Mouse (Mus musculus) spleen, adult 12 weeks (tissue): Measurements from ENCODE around the gene Oprl1.

Experiments
- DNase-seq: peaks from one replicate; pipeline ENCODE4 v3.0.0; 2022; ENCODE audit warnings: low spot score

Oprl1 gene

GRCm38 (mm10) chr2:181714903-181715326 lies at the start of gene Oprl1:
TSS of gene Oprl1 (plus strand) at chr2:181715016.
- no peak for DNase-seq

DNA sequence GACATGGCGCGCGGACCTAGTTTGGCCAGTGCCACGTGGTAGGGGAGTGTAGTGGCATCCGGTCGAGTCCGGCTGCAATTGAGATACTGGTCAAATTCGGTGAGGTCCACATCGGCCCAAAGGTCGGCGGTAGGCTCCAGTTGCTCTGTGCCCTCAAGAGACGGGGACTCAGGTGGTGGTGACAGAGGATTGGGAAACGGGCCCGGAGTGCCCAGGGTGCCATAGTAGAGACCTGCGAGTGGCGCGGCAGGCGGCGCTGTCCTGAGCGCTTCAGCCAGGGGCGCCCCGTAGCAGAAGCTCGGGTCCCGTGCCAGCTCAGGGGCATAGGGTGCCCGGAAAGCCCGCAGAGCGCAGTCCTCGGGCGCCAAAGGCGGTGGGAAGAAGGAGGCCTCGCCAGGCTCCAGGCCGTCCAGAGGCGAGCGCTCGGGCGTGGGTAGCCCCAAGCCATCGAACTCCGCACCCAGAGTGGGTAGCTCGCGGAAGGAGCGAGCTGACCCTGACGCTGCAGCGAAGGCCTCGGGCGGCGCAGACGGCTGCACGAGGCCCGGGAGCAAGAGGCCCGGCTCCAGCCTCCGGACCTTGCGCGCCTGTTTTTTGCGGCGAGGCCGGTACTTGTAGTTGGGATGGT lies 44.4 kb upstream of the Oprl1 start:
- no peak for DNase-seq

DNA sequence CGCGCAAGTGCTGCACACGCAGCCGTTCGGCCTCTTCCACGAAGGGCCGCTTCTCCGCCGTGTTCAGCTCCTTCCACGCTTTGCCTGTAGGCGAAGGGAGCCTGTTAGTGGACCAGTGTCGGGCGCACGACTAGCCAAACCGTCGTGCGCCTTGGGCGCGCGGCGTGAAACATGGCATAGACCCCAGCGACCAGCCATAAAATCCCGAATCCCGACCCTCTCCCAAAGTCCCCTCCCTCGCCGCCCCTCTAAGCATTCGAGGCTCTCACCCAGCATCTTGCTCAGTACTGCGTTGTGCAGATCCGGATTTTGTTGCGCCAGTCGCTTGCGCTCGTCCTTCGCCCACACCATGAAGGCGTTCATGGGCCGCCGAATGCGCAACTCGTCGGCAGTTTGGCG lies 43.9 kb upstream of the Oprl1 start:
- DNase-seq: no peak

DNA sequence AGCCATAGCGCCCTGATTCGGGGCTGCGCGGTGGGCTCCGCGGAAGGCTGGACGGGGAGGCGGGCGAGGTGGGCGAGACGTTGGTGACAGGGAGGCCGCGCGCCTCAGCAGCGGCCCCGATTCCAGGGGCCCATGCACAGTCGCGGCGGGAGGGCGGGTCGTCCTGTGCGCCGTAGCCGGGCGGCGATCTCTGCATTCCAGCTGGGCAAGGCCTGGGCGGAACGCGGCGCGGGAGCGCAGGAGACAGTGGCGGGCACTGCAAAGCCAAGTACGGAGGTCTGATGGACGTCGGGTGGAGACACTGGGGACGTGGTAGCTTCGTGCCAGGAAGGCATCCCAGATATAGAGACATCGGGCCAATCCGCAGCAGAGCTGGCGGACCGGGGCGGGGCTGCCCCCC lies 43.5 kb upstream of the Oprl1 start, which contains the start of gene Sox18:
Sox18 (minus strand) TSS at position 315 of the 400 bp plus-strand sequence.
- no peak for DNase-seq

DNA sequence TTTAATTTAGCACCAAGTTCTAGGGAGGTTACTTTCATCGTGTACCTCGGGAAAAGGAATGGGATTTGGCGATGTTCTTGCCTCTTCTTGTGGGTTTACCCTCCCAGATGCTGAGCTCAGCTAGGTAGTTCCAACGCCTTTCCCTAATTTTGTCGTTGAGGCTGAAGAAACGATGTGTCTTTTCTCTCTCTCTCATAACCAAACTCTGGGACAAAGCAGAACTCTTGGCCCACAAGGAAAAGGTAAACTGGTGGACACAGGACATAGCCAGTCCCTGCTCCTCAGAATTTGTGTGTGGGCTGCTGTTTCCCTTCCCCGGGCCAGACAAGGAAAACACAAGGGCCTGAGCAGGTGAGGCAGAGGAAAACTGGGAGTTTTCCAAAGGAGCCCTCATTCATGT lies 42.8 kb upstream of the Oprl1 start:
- no peak for DNase-seq

DNA sequence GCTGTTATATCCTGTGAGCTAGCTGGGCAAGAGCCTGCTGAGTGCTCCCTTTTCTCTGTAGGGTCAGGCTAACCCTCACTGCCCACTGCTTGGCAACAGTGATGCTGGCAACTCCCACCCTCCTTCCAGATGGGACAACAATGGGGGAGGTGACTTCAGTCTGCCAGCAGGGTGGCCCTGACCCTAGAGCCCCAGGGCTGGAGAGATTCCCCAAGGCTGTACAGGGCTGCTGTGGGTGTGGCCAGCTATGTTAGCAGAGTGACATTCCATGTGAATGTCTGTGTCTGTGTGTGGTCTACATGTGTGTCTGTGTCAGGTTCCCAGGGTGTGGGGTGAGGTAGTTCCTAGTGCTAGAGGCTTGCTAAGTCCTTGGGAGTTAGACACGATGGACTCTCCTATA lies 41.3 kb upstream of the Oprl1 start:
- no peak for DNase-seq

- DNase-seq: no peak
Observed at GRCm38 (mm10) chr2:181674934-181675333, 39.9 kb upstream of the Oprl1 start.

DNA sequence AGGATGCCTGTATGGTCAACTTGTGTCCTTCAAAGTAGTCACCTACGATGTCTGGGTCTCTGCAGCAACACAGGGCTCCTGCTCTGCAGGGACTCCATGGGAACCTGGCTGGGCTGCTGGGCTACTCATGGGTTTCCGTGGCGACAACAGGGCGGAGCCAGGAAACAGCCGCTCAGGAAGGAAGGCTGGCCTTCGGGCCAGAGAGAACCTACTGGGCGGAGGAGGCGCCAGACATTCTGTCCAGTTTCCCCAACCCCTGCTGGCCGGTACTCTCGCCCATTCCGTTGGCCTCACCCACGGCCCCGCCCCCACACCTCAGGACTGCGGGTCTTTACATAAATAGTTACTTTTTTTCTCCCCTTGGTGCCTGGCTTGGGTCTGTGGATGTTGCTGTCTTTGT lies 39.4 kb upstream of the Oprl1 start:
- DNase-seq: no peak

GRCm38 (mm10) chr2:181676424-181676823 lies 38.4 kb upstream of the Oprl1 start:
- DNase-seq: no peak

DNA sequence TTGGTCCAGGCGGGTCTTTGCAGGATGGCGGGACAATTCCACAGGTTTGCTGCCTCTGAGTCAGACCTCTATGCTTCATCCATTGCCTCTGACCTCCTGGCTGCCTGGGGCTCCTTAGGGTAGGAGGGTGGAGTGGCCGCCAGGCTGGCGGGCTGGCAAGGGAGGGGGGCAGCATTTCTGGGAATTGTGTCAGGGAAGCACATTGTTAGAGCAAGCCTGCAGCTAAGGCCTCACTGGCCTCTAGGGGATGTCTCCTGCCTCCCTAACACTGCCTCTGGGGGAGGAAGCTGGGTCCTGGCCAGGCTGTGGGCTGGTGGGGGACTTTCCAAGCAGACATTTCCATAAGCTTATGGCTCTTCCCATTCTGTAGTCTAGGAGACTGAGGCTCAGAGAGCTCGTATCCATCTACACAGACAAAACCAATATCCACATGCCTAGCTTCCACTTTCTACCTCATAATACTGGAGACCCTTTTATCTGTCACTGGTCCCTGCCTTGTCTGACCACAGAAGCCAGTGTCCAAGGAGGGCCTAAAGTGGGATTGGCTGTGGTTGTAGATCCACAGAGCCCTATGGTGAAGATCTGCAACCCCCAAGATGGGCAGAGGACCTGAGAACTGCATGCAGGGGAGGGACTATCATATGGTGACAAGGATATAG lies 37.6 kb upstream of the Oprl1 start:
- DNase-seq: no peak

- DNase-seq: no peak
Observed at GRCm38 (mm10) chr2:181677755-181678098, 37.1 kb upstream of the Oprl1 start.

DNA sequence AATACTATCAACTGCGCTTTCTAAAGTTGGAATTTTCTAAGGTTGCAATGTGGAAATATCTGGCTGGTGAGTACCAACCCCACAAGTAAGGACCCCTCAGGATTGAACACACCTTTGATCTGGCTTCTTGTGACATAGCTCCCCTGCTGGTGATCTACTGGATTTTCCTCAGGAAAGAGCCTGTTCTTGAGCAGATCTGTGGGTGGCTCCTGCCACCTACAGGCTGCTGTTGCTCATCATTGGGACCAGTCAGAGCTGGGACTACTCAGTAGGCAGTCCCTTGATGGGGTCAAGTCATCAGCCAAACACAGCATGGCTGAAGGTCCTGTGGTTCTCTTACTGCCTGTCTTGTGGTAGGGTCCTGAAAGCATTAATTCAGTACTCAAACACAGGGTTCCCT lies 36.0 kb upstream of the Oprl1 start:
- DNase-seq: peak; percentile 41

DNA sequence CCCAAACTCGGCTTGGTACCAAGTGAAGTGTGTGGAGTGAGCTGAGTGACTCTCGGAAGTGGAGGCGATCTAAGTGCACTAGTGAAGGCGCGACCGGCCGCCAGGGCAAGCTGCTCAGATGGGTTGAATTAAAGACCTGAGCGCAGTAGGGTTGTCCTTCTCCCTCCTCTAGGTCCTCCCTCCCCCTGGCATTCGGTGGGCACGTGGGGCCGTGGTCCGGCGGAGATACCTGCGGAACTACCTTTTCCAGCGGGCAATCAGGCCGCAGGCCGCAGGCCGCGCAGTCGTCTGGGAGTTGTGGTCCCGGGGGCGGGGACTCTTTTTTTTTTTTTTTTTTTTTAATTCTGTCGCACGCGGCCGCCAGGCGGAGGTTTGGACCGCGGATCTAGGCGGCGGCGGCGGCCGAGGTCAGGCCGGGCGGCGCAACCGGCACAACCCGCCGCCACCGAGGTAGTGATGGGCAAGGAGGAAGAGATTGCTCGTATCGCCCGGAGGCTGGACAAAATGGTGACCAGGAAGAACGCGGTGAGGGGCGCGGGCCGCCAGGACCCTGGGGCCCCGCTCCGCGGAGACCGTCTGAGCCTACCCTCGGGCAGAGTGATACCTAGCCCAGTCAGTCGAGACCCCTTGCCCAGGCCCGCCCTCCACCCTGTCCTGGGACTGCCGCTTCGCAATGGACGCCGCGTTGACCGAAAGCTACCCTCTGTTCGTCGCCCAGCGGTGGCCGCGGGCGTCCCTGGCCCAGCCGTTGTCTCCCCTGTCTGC lies 34.7 kb upstream of the Oprl1 start, which contains the start of gene Tcea2:
Tcea2 (plus strand) TSS at position 360 of the 765 bp plus-strand sequence.
- peak; percentile 32 for DNase-seq

DNA sequence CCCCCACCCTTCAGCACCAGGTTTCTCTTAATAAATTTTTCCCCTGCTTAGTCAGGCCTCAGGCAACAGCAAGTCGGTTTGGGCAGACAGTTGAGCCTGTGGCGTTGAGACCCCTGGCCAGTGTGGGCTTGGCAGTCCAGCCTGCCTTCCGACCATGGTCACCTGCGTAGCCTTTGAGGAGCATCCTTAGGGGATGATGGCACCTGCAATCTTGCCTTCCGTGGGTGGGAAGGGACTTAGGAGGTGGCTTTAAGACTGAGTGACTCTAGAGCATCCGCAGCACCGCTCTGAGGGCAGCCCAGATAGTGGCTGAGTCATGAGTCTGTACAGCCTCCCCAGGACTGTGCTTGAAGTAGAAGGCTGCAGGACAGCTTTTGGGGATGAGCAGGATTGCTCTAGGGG lies 34.1 kb upstream of the Oprl1 start:
- DNase-seq: no peak

DNA sequence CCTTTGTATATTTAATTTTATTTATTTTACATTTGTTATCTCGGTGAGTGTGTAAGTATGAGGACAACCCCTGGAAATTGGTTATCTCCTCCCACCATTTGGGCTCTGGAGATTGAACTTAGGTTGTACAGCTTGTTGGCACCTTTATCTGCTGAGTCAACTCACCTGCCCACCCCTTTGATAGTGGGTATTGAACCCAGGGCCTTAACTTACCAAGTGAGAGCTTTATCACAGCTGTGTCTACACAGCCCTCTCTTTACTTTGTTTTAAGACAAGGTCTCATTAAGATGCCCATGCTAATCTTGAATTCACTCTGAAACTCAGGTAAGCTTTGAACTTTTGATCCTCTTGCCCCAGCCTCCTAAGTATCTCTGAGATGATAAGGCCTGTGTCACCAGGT lies 32.8 kb upstream of the Oprl1 start:
- DNase-seq: no peak

DNA sequence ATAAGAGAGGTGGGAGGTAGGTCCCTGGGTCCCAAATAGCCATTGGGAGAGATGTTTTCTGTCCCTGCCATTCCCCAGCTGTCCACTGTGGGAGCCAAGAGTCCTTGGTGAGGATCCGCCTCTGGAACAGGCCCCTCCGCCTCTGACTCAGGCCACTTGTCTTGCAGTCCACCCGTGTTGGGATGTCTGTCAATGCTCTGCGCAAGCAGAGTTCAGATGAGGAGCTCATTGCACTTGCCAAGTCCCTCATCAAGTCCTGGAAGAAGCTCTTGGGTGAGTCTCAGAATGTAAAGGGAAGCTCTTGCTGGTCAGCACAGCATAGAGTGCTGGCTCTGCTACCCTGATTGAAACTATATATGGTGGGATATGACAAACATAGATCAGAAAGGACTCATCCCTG lies 31.4 kb upstream of the Oprl1 start:
- no peak for DNase-seq

DNA sequence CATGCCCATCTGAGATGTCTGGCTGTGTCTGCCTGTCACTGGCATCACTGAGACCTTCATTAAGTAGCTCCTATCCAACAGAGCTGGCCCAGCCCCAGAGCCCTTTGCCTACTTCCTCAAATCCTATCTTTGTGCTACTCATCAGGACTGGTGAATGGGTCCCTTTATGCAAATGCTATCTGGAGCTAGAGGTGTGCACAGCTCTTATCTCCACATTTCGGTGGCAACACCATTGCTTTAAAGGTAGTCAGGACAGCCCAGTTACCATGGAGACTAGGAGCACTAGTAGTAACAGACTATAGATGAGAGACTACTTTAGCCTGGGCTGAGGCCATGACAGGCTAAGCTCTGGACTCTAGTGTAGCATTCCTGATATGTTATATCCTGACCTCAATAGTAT lies 30.1 kb upstream of the Oprl1 start:
- no peak for DNase-seq

DNA sequence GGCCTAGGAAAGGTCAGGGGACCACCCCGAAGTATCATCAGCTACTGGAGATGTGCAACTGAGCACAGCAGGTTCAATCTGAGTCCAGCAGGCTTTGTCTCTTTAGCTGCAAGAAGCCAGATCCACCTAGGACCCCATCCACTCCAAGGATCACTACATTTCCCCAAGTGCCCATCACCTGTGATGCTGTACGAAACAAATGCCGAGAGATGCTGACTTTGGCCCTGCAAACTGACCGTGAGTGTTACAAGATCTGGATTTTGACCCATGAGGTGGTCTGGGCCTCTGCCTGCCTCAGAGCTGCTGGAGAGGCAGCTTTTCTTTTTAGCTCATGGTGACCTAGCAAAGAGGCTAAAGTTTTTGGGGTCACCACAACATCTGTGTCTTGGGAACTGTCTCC lies 29.1 kb upstream of the Oprl1 start:
- DNase-seq: no peak

DNA sequence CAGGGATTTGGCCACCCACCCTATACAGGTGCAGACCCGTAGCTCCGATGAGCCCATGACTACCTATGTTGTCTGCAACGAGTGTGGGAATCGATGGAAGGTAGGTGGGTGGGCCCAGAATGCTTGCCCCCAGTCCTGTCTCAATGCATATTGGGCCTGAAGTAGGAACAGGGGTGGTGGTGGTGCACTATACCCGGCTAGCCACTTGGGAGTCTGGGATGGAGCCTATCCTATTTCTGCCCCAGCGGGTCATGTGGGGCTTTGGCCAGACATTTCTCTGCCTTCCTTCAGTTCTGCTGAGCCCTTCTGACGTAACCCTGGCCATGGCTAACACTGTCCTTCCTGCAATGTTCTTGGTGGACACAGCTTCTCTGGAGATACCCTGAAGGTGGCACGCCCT lies 27.2 kb upstream of the Oprl1 start:
- DNase-seq: no peak

- no peak for DNase-seq
Observed at GRCm38 (mm10) chr2:181689466-181690160, 25.2 kb upstream of the Oprl1 start.

DNA sequence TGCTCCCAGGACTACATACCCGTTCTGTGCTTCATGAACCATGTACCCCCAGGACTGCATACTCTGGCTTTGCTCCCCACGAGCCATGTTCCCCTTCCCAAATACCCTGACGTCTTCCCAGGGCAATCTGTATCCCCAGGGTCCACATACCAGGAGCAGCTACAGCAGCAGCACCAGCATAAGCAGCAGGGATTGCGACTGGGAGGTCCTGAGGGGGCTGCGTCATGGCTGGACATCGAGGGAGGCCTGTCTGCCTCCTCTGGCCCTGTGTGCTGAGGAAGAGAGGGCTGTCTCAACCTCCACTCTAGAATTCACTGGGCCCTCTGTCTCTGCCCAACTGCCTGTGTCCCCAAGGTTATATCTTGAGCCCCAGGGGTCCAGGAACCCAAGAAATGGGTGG lies 23.7 kb upstream of the Oprl1 start:
- DNase-seq: no peak

DNA sequence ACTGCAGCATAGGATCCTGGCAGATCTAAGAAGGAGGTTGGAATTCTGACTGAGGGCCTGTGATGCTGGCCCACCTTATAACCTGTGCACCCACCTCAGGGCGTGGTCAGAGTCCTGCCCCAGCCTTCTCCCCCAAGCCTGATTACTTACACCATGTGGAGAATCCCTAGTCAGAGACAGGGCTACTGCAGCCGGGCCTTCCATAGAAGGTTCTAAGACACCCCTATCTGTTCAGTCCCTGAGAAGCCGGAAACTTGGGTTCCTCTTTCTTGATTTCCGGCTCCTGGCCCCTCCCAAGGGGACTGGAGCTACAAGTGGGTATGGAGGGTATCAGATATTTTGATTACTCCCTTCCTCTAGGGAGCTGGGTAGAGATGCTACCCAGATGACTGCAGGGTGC lies 23.2 kb upstream of the Oprl1 start:
- no peak for DNase-seq

DNA sequence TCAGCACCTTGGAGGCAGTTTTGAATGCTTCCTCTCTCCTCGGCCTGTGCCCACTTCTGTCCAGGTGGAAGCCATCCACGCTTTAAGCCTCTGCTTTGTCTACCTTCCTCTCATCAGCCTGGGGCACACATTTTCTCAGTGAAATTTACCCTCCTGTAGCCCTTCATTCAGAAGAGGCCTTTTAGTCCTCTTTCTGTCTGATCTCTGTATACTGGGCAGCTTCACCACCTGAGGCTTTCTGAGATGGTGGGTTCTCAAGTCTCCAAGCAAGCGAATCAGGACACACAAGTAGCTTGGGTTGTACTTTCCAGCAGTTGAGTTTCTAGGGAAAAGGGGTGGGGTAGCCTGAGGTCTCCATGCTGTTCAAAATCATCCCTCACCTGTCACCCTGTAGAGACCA lies 22.5 kb upstream of the Oprl1 start:
- DNase-seq: no peak
